ENCODE assay signal across 25 mouse cellular contexts in the genomic region with DNA sequence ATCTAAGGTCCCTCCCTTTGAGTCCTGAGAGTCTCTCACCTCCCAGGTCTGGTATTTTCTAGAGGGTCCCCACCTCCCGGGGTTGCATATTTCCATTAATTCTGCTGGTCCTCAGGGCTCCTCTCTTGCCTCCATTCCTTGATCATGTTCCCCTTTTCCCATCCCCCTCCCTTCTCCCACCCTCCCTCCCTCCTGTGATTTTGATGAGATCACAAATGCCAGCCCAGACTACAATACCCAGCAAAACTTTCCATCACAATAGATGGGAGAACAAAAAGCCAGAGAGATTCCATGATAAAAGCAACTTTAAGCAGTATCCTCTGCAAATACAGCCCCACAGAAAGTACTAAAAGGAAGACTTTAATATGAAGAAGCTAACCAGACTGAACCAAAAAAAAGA.
DNase-seq lines count a peak whose midpoint lies in the region; ATAC-seq lines count a peak whose summit lies in the region.
"Had no signal": no experiment of that assay in that cellular context is flagged by ENCODE, and none has a peak within 500 bp of the region (broad histone marks: within the 10 kb centered on the region; RNA-seq: fewer than 3 reads in every experiment).

No protein-coding gene starts in this region.

- no peaks in the 10 kb centered on the region for H3K27me3 ChIP-seq in intestine, embryonic 16.5 days (replicated peaks; ENCODE audit: control insufficient read depth, insufficient read depth, low read length)
- no peaks in the 10 kb centered on the region for H3K27me3 ChIP-seq in embryonic facial prominence, embryonic 10.5 days (replicated peaks; ENCODE audit: low read depth, poor library complexity, severe bottlenecking)
- H3K27me3 ChIP-seq: CH12.LX; embryonic facial prominence, embryonic 13.5 days; embryonic facial prominence, embryonic 15.5 days; forebrain, embryonic 13.5 days; forebrain, embryonic 15.5 days had no signal

- H3K4me2 ChIP-seq in intestine, embryonic 16.5 days (ENCODE audit: low read depth, low read length) = no peak overlapping the region
- H3K4me2 ChIP-seq: embryonic facial prominence, embryonic 13.5 days; embryonic facial prominence, embryonic 15.5 days; forebrain, embryonic 13.5 days; forebrain, embryonic 15.5 days had no signal

- no peak overlapping the region for H3K4me3 ChIP-seq in intestine, embryonic 16.5 days (ENCODE audit: low read length)
- H3K4me3 ChIP-seq in embryonic facial prominence, embryonic 10.5 days = no peak overlapping the region
- H3K4me3 ChIP-seq: embryonic facial prominence, embryonic 13.5 days; embryonic facial prominence, embryonic 15.5 days; erythroblast, embryonic 14.5 days; forebrain, embryonic 13.5 days; forebrain, embryonic 15.5 days had no signal

- ATAC-seq in intestine, embryonic 16.5 days = no peak
- ATAC-seq: activated CD4-positive, CD25-positive, alpha-beta regulatory T cell, adult 4 months; CD4-positive, CD25-positive, alpha-beta regulatory T cell, adult 4 months; forebrain, embryonic 13.5 days; forebrain, embryonic 15.5 days; forebrain, postnatal 0 days; Patski had no signal

- H3K9me3 ChIP-seq in intestine, embryonic 16.5 days (ENCODE audit: control insufficient read depth, low read length) = no peaks in the 10 kb centered on the region
- no peaks in the 10 kb centered on the region for H3K9me3 ChIP-seq in embryonic facial prominence, embryonic 10.5 days
- H3K9me3 ChIP-seq: embryonic facial prominence, embryonic 13.5 days; embryonic facial prominence, embryonic 15.5 days; forebrain, embryonic 13.5 days; forebrain, embryonic 15.5 days had no signal

- H3K36me3 ChIP-seq in intestine, embryonic 16.5 days (ENCODE audit: control insufficient read depth, insufficient read depth, low read length) = no peaks in the 10 kb centered on the region
- no peaks in the 10 kb centered on the region for H3K36me3 ChIP-seq in embryonic facial prominence, embryonic 10.5 days (replicated peaks)
- H3K36me3 ChIP-seq: embryonic facial prominence, embryonic 13.5 days; embryonic facial prominence, embryonic 15.5 days; forebrain, embryonic 15.5 days; G1E had no signal

- H3K9ac ChIP-seq in intestine, embryonic 16.5 days (ENCODE audit: low read depth, low read length) = no peak overlapping the region
- H3K9ac ChIP-seq: embryonic facial prominence, embryonic 13.5 days; embryonic facial prominence, embryonic 15.5 days; forebrain, embryonic 13.5 days; forebrain, embryonic 15.5 days; forebrain, postnatal 0 days had no signal

- no peak overlapping the region for H3K27ac ChIP-seq in intestine, embryonic 16.5 days (ENCODE audit: low read length)
- H3K27ac ChIP-seq in embryonic facial prominence, embryonic 10.5 days (replicated peaks) = no peak overlapping the region
- H3K27ac ChIP-seq: embryonic facial prominence, embryonic 13.5 days; embryonic facial prominence, embryonic 15.5 days; forebrain, embryonic 13.5 days; forebrain, embryonic 15.5 days had no signal

- WGBS in intestine, embryonic 16.5 days = 91% methylated on average over 1 of the region's 1 CpGs
- 74% methylated on average over 1 of the region's 1 CpGs for WGBS in embryonic facial prominence, embryonic 10.5 days

- intact Hi-C loops in heart, postnatal 36 days (cut with DNase I) = no loop called here

- H3K4me1 ChIP-seq in intestine, embryonic 16.5 days (ENCODE audit: control insufficient read depth, insufficient read depth, low read length) = no peaks in the 10 kb centered on the region
- no peaks in the 10 kb centered on the region for H3K4me1 ChIP-seq in embryonic facial prominence, embryonic 10.5 days
- H3K4me1 ChIP-seq: embryonic facial prominence, embryonic 13.5 days; embryonic facial prominence, embryonic 15.5 days; forebrain, embryonic 13.5 days; forebrain, embryonic 15.5 days had no signal

- DNase-seq in heart, adult 11 months = peak; percentile 41
- no peak for DNase-seq in heart, postnatal 36 days
- DNase-seq in R1 (ENCODE audit: low read depth, low spot score) = peak; percentile 74
- no peak for DNase-seq in embryonic facial prominence, embryonic 10.5 days (ENCODE audit: low spot score)
- DNase-seq: adrenal gland, adult 8-10 months; adrenal gland, postnatal 14 days; adrenal gland, postnatal 36 days; B cell, adult 2 months; cerebellum, adult 11-12 months; cerebellum, adult 2 months; cerebellum, adult 9-10 months; cerebellum, postnatal 10 days; cerebellum, postnatal 25 days; forebrain, postnatal 0 days had no signal

Comparison
In these comparisons a context has a peak if more than half of its experiments do, and no peak if none do; other contexts are left out.
1. DNase-seq: peak in heart, adult 11 months (single experiment) and R1 (single experiment); none in heart, postnatal 36 days (0 of 2) and embryonic facial prominence, embryonic 10.5 days (single experiment).